Mouse (Mus musculus) C2C12 (cell line): ENCODE results near the gene Mplkip. TPM values are rescaled to one million over a fixed set of nuclear protein-coding genes. Genes with fewer than 3 reads are reported as not detected.

Source experiments
- H3K27me3 ChIP-seq: one replicate; pipeline ENCODE4 v1.6.1; 2011; ENCODE audit not compliant: control insufficient read depth, insufficient read depth, insufficient read length
- H3K36me3 ChIP-seq: one replicate; pipeline ENCODE4 v1.6.1; 2011; ENCODE audit not compliant: control insufficient read depth, insufficient read depth
- H3K4me3 ChIP-seq: one replicate; pipeline ENCODE4 v1.5.1; 2011; ENCODE audit warnings: mild to moderate bottlenecking, control low read depth; ENCODE audit not compliant: poor library complexity, insufficient read depth, severe bottlenecking
- H3K79me2 ChIP-seq: one replicate; pipeline ENCODE4 v1.6.1; 2011; ENCODE audit not compliant: control insufficient read depth, insufficient read depth
- H3K79me3 ChIP-seq: one replicate; pipeline ENCODE4 v1.6.1; 2011; ENCODE audit warnings: low read depth, control low read depth
- H3ac ChIP-seq: one replicate; pipeline ENCODE3; 2011; ENCODE audit warnings: low read depth; ENCODE audit not compliant: control insufficient read depth, insufficient read length
- CEBPB ChIP-seq: IDR thresholded peaks from one replicate; pipeline ENCODE4 v1.6.1; 2011; ENCODE audit warnings: low read depth, mild to moderate bottlenecking, control low read depth, moderate library complexity
- CTCF ChIP-seq: IDR thresholded peaks from one replicate; pipeline ENCODE4 v1.5.1; 2011; ENCODE audit not compliant: control insufficient read depth, insufficient read depth, insufficient read length
- FOSL1 ChIP-seq: IDR thresholded peaks from one replicate; pipeline ENCODE4 v1.8.0; 2011; ENCODE audit warnings: mild to moderate bottlenecking, low read length; ENCODE audit not compliant: poor library complexity, insufficient read depth, severe bottlenecking
- MAX ChIP-seq: IDR thresholded peaks from one replicate; pipeline ENCODE4 v1.6.1; 2011; ENCODE audit warnings: mild to moderate bottlenecking, control low read depth
- MYOD1 ChIP-seq: IDR thresholded peaks from one replicate; pipeline ENCODE4 v1.6.1; 2011; ENCODE audit warnings: low read depth; ENCODE audit not compliant: control insufficient read depth, insufficient read length
- MYOG ChIP-seq: IDR thresholded peaks from one replicate; pipeline ENCODE4 v1.6.1; 2011; ENCODE audit not compliant: control insufficient read depth, insufficient read length; ENCODE audit errors: extremely low read depth
- USF1 ChIP-seq: IDR thresholded peaks from one replicate; pipeline ENCODE4 v1.6.1; 2011; ENCODE audit warnings: low read depth, mild to moderate bottlenecking, control low read depth, moderate library complexity
- microRNA-seq: library from miRNA; unstranded; fragments of <30 nt; microRNA quantifications from one replicate; pipeline ENCODE4, GENCODE M21; 2019; ENCODE audit warnings: borderline microRNAs expressed
- polyA plus RNA-seq: library from polyadenylated mRNA; unstranded; fragments of >200 nt; fragmentation: generic; extraction: Trizol; gene quantifications from one replicate; pipeline ENCODE4 v1.2.1, GENCODE M21; 2012; ENCODE audit warnings: missing spikeins

Gene Mplkip
- polyA plus RNA-seq, 1 experiment, result 12.2 TPM

GRCm38 (mm10) chr13:17705188-17705826, 10.3 kb downstream of the Mplkip start:
- H3K4me3 ChIP-seq, result no peak overlapping the region
- TF ChIP-seq USF1 (no peak), MAX (no peak), FOSL1 (no peak), CEBPB (no peak), MYOG (no peak), CTCF (no peak), MYOD1 (no peak)
- peaks cover 64% of the 10 kb centered on the region for H3K79me2 ChIP-seq
- peaks cover 3% of the 10 kb centered on the region for H3K36me3 ChIP-seq
- no peak overlapping the region for H3ac ChIP-seq
- peaks cover 29% of the 10 kb centered on the region for H3K79me3 ChIP-seq
- H3K27me3 ChIP-seq, result no peaks in the 10 kb centered on the region

DNA sequence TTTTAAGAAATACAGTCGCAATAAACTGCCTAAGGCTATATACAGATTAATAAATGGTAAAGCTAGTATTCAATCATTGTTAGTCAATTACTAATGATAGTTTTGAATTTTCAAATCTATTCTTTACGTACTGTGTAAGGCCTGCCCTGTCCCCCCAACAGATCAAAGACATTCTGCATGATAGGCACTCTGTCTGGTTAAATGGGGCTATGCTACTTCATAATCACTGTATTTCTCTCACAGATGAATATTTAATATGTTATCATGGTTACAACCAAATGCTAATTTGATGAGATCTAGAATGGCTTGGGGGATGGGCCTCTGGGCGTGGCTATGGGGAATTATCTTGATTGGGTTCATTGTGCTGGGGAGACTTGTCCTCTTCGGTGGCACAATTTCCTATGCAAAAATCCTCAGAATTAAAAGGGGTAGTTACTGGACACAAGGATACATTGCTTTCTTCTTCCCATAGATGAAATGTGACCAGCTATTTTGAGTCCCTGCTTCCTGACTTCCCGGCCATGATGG, 13.9 kb downstream of the Mplkip start:
- Histone ChIP-seq H3K79me2 (peaks cover 32% of the 10 kb centered on the region), H3K79me3 (peaks cover 16% of the 10 kb centered on the region), H3K4me3 (no peak overlapping the region), H3ac (no peak overlapping the region), H3K27me3 (no peaks in the 10 kb centered on the region), H3K36me3 (peaks cover 13% of the 10 kb centered on the region)
- TF ChIP-seq MYOG (no peak), CEBPB (no peak), CTCF (no peak), FOSL1 (no peak), MYOD1 (no peak), MAX (no peak), USF1 (no peak)

GRCm38 (mm10) chr13:17717357-17717756, 22.4 kb downstream of the Mplkip start:
- Histone ChIP-seq H3ac (no peak overlapping the region), H3K79me2 (no peaks in the 10 kb centered on the region), H3K36me3 (peaks cover 64% of the 10 kb centered on the region), H3K79me3 (no peaks in the 10 kb centered on the region), H3K4me3 (no peak overlapping the region), H3K27me3 (no peaks in the 10 kb centered on the region)
- TF ChIP-seq CTCF, result no peak
- TF ChIP-seq USF1, result no peak
- TF ChIP-seq CEBPB, result no peak
- TF ChIP-seq FOSL1, result no peak
- TF ChIP-seq MYOG, result no peak

- no peaks in the 10 kb centered on the region for H3K27me3 ChIP-seq
- no peak overlapping the region for H3ac ChIP-seq
- H3K4me3 ChIP-seq, result no peak overlapping the region
- no peaks in the 10 kb centered on the region for H3K79me2 ChIP-seq
- TF ChIP-seq CTCF (no peak), FOSL1 (no peak), USF1 (no peak)
- peaks cover 41% of the 10 kb centered on the region for H3K36me3 ChIP-seq
- H3K79me3 ChIP-seq, result no peaks in the 10 kb centered on the region
These were observed 32.9 kb downstream of the Mplkip start for GRCm38 (mm10) chr13:17727922-17728321.

GRCm38 (mm10) chr13:17728798-17729197, 33.8 kb downstream of the Mplkip start:
- no peak overlapping the region for H3K4me3 ChIP-seq
- no peaks in the 10 kb centered on the region for H3K79me2 ChIP-seq
- H3K79me3 ChIP-seq, result no peaks in the 10 kb centered on the region
- H3K36me3 ChIP-seq, result peaks cover 35% of the 10 kb centered on the region
- H3ac ChIP-seq, result no peak overlapping the region
- H3K27me3 ChIP-seq, result no peaks in the 10 kb centered on the region
- TF ChIP-seq MYOD1, result no peak
- TF ChIP-seq MAX, result no peak

Small RNA genes within 50 kb of the gene (microRNA-seq; reads per million reads assigned to microRNA genes)
- gene Mir466i, result not detected

Other genes starting within 250 kb of the Mplkip start
- 0.42 TPM for gene Sugct, start 361 bp downstream of the Mplkip start, polyA plus RNA-seq
- 15.9 TPM for gene Cdk13, start 109.9 kb downstream of the Mplkip start, polyA plus RNA-seq
- 32.3 TPM for gene Rala, start 249.0 kb downstream of the Mplkip start, polyA plus RNA-seq